Mouse (Mus musculus) naive thymus-derived CD4-positive, alpha-beta T cell, adult 2 months (primary cell): ENCODE data around the gene Bag1.

Experiments used
- DNase-seq: peaks from one replicate; pipeline ENCODE4 v3.0.0-alpha.2; 2011; ENCODE audit warnings: low read depth

The Bag1 gene

DNA sequence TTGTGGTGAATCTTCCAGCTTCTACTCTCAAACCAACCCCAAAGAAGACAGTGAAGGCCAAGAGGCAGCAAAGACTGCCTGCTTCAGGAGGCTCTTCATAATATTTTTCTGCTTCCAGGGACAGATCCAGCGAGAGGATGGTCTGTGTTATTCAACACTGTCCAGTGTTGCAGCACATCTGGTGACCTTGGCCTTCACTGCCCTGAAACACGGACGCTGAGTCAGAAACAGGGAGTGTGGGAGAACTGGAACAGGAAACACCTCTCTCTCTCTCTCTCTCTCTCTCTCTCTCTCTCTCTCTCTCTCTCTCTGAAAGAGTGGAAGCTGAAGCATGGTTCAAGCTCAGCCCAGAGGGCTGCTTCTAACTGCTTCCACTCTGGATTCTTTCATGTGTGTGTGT lies 58.8 kb downstream of the Bag1 start:
- no peak for DNase-seq

DNA sequence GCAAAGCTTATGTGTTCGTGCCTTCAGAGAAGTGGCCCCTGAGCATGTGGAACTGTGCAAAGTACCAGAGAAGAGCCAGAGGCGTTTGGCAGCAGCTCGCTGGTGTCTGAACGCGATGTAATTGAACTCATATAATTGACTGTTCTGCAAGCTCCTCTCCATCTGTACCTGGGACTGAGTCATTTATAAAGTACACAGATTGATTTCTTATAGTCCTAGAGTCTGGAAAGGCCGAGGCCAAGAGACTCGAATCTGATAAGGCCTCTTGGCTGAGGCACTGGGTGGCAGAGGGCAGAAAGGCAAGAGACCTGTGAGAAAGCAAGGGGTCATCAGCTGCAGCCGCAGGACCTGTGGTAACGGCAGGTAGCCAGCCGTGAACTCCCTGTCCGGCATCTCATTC lies 59.3 kb downstream of the Bag1 start:
- no peak for DNase-seq
